Mouse (Mus musculus) stomach, embryonic 16.5 days (tissue): ENCODE measurements at regions not wholly inside any gene's neighbourhood (a gene's known extent, or its start where the extent isn't known, plus 50 kb on each side); places are given as distances from the start of the nearest gene placed in this dataset.

ENCODE experiments used
- ATAC-seq: fragments of 200-750 bp; cut with Nextera tagmentation; 2 replicates; pipeline ENCODE4 v1.8.0; 2017; ENCODE audit warnings: moderate number of reproducible peaks, moderate TSS enrichment; ENCODE audit not compliant: insufficient read depth, low FRiP score
- H3K27ac ChIP-seq: fragments of 300-500 bp; sonication (generic); 2 replicates; pipeline ENCODE4 v1.5.1; 2014; ENCODE audit warnings: low read length
- H3K27me3 ChIP-seq: fragments of 300-500 bp; sonication (generic); 2 replicates; pipeline ENCODE4 v1.6.1; 2014; ENCODE audit warnings: low read length, control low read depth, mixed read lengths; ENCODE audit not compliant: control insufficient read depth, insufficient read depth
- H3K36me3 ChIP-seq: fragments of 300-500 bp; sonication (generic); 2 replicates; pipeline ENCODE4 v1.6.1; 2014; ENCODE audit warnings: low read length; ENCODE audit not compliant: control insufficient read depth, insufficient read depth
- H3K4me1 ChIP-seq: fragments of 300-500 bp; sonication (generic); 2 replicates; pipeline ENCODE4 v1.6.1; 2014; ENCODE audit warnings: low read length, control low read depth, mixed read lengths; ENCODE audit not compliant: control insufficient read depth, insufficient read depth
- H3K4me2 ChIP-seq: fragments of 300-500 bp; sonication (generic); 2 replicates; pipeline ENCODE4 v1.6.1; 2014; ENCODE audit warnings: low read depth, low read length, mixed read lengths
- H3K4me3 ChIP-seq: fragments of 300-500 bp; sonication (generic); replicated peaks from 2 replicates; pipeline ENCODE4 v1.5.1; 2014; ENCODE audit warnings: mild to moderate bottlenecking, low read length
- H3K9ac ChIP-seq: fragments of 300-500 bp; sonication (generic); 2 replicates; pipeline ENCODE4 v1.6.1; 2014; ENCODE audit warnings: low read length
- H3K9me3 ChIP-seq: fragments of 300-500 bp; sonication (generic); replicated peaks from 2 replicates; pipeline ENCODE4 v1.6.1; 2016; ENCODE audit warnings: low read length, control low read depth; ENCODE audit not compliant: control insufficient read depth
- WGBS: fragments of 180-500 bp; shearing (Covaris S2); extraction: QIAGEN DNeasy Blood & Tissue Kit; methylation state at CpG from one replicate; pipeline ENCODE4 v1.1.7; 2014; 5-methylcytosine and 5-hydroxymethylcytosine counted together

GRCm38 (mm10) chr6:51156836-51157370, 275.6 kb upstream of the Nfe2l3 start:
- H3K4me1 ChIP-seq, result no peaks in the 10 kb centered on the region
- H3K4me2 ChIP-seq, result no peak overlapping the region
- H3K27ac ChIP-seq, result 0 out of 2 replicates have a peak overlapping the region, but pooled peaks have one; percentile 24
- H3K36me3 ChIP-seq, result no peaks in the 10 kb centered on the region
- 50% methylated on average over 8 of the region's 8 CpGs for WGBS
- no peak overlapping the region for H3K4me3 ChIP-seq
- H3K9ac ChIP-seq, result no peak overlapping the region
- H3K27me3 ChIP-seq, result no peaks in the 10 kb centered on the region
- H3K9me3 ChIP-seq, result no peaks in the 10 kb centered on the region
- no peak for ATAC-seq

- Histone ChIP-seq H3K4me3 (no peak overlapping the region), H3K4me1 (peaks cover 6% of the 10 kb centered on the region; the same call in 1 of the 2 replicates), H3K4me2 (no peak overlapping the region), H3K27me3 (no peaks in the 10 kb centered on the region; the same call in 1 of the 2 replicates), H3K9ac (no peak overlapping the region), H3K9me3 (no peaks in the 10 kb centered on the region), H3K36me3 (no peaks in the 10 kb centered on the region), H3K27ac (no peak overlapping the region)
- WGBS, result 73% methylated on average over 6 of the region's 6 CpGs
- ATAC-seq, result no peak
Observed at GRCm38 (mm10) chr6:51161149-51161548, 271.3 kb upstream of the Nfe2l3 start.

GRCm38 (mm10) chr6:51162208-51163082, 270.0 kb upstream of the Nfe2l3 start:
- H3K27me3 ChIP-seq, result no peaks in the 10 kb centered on the region; the same call in 1 of the 2 replicates
- no peak overlapping the region for H3K4me2 ChIP-seq
- 41% methylated on average over 14 of the region's 14 CpGs for WGBS
- H3K9me3 ChIP-seq, result no peaks in the 10 kb centered on the region
- H3K36me3 ChIP-seq, result no peaks in the 10 kb centered on the region
- peak overlapping the region; percentile 76 for H3K27ac ChIP-seq
- H3K9ac ChIP-seq, result no peak overlapping the region
- no peak for ATAC-seq
- no peak overlapping the region for H3K4me3 ChIP-seq
- H3K4me1 ChIP-seq, result peaks cover 6% of the 10 kb centered on the region; the same call in 1 of the 2 replicates

GRCm38 (mm10) chr6:51163266-51163665, 269.2 kb upstream of the Nfe2l3 start:
- Histone ChIP-seq H3K36me3 (no peaks in the 10 kb centered on the region), H3K27ac (peak overlapping the region; percentile 76), H3K4me2 (no peak overlapping the region), H3K9ac (no peak overlapping the region), H3K9me3 (no peaks in the 10 kb centered on the region), H3K4me3 (no peak overlapping the region), H3K27me3 (no peaks in the 10 kb centered on the region; the same call in 1 of the 2 replicates), H3K4me1 (peaks cover 11% of the 10 kb centered on the region)
- 45% methylated on average over 5 of the region's 5 CpGs for WGBS
- peak; percentile 49; the same call in 1 of the 2 replicates for ATAC-seq

GRCm38 (mm10) chr6:51163882-51164281, 268.6 kb upstream of the Nfe2l3 start:
- H3K9ac ChIP-seq, result no peak overlapping the region; the same call in 1 of the 2 replicates
- WGBS, result 69% methylated on average over 4 of the region's 4 CpGs
- H3K4me1 ChIP-seq, result peaks cover 16% of the 10 kb centered on the region
- H3K27ac ChIP-seq, result no peak overlapping the region; the same call in 1 of the 2 replicates
- H3K36me3 ChIP-seq, result no peaks in the 10 kb centered on the region
- no peaks in the 10 kb centered on the region for H3K9me3 ChIP-seq
- no peaks in the 10 kb centered on the region; the same call in 1 of the 2 replicates for H3K27me3 ChIP-seq
- ATAC-seq, result no peak
- no peak overlapping the region for H3K4me3 ChIP-seq
- H3K4me2 ChIP-seq, result no peak overlapping the region

- WGBS, result 40% methylated on average over 5 of the region's 5 CpGs
- peak overlapping the region; percentile 98 for H3K27ac ChIP-seq
- no peak overlapping the region for H3K4me3 ChIP-seq
- H3K9ac ChIP-seq, result no peak overlapping the region
- H3K4me2 ChIP-seq, result no peak overlapping the region
- no peaks in the 10 kb centered on the region for H3K36me3 ChIP-seq
- no peaks in the 10 kb centered on the region for H3K9me3 ChIP-seq
- peaks cover 20% of the 10 kb centered on the region for H3K4me1 ChIP-seq
- no peaks in the 10 kb centered on the region; the same call in 1 of the 2 replicates for H3K27me3 ChIP-seq
- ATAC-seq, result no peak
Observed at GRCm38 (mm10) chr6:51167028-51167427, 265.4 kb upstream of the Nfe2l3 start.

GRCm38 (mm10) chr6:51168048-51168447, 264.4 kb upstream of the Nfe2l3 start:
- 0 out of 2 replicates have a peak, but pooled peaks have one; percentile 16 for ATAC-seq
- Histone ChIP-seq H3K9me3 (no peaks in the 10 kb centered on the region), H3K4me2 (peak overlapping the region; percentile 54), H3K27me3 (no peaks in the 10 kb centered on the region; the same call in 1 of the 2 replicates), H3K27ac (peak overlapping the region; percentile 98), H3K4me3 (no peak overlapping the region), H3K4me1 (peaks cover 20% of the 10 kb centered on the region), H3K36me3 (no peaks in the 10 kb centered on the region), H3K9ac (no peak overlapping the region)
- 3% methylated on average over 11 of the region's 11 CpGs for WGBS

- no peaks in the 10 kb centered on the region; the same call in 1 of the 2 replicates for H3K27me3 ChIP-seq
- WGBS, result 8% methylated on average over 38 of the region's 38 CpGs
- no peaks in the 10 kb centered on the region for H3K9me3 ChIP-seq
- H3K4me3 ChIP-seq, result peak overlapping the region; percentile 31
- no peaks in the 10 kb centered on the region for H3K36me3 ChIP-seq
- peak overlapping the region; percentile 98 for H3K27ac ChIP-seq
- peak overlapping the region; percentile 65 for H3K4me2 ChIP-seq
- ATAC-seq, result 0 out of 2 replicates have a peak, but pooled peaks have one; percentile 20
- peak overlapping the region; percentile 76 for H3K9ac ChIP-seq
- peaks cover 18% of the 10 kb centered on the region for H3K4me1 ChIP-seq
Observed at GRCm38 (mm10) chr6:51168775-51169695, 263.4 kb upstream of the Nfe2l3 start.
